9 mouse cellular contexts compared by ENCODE assay signal in genomic region chr6:38809396-38810120, GRCm38 (mm10).
DNase-seq lines count a peak whose midpoint lies in the region; ATAC-seq and TF ChIP-seq lines count a peak whose summit lies in the region.
"Had no signal": no experiment of that assay in that cellular context is flagged by ENCODE, and none has a peak within 500 bp of the region (broad histone marks: within the 10 kb centered on the region; RNA-seq: fewer than 3 reads in every experiment).

No protein-coding gene starts in this region.

- no peak overlapping the region for H3K9ac ChIP-seq in liver, embryonic 11.5 days (ENCODE audit: low read depth, low read length)
- H3K9ac ChIP-seq in liver, postnatal 0 days (replicated peaks) = no peak overlapping the region
- H3K9ac ChIP-seq in midbrain, embryonic 15.5 days = no peak overlapping the region
- H3K9ac ChIP-seq: embryonic facial prominence, embryonic 12.5 days had no signal

- no peaks in the 10 kb centered on the region for H3K27me3 ChIP-seq in liver, embryonic 11.5 days (replicated peaks; ENCODE audit: control insufficient read depth, insufficient read depth, low read length)
- no peaks in the 10 kb centered on the region for H3K27me3 ChIP-seq in liver, postnatal 0 days (ENCODE audit: insufficient read depth, low read length)
- H3K27me3 ChIP-seq in megakaryocyte, embryonic 14.5 days (replicated peaks) = no peaks in the 10 kb centered on the region
- H3K27me3 ChIP-seq in midbrain, embryonic 15.5 days (replicated peaks) = no peaks in the 10 kb centered on the region
- H3K27me3 ChIP-seq: embryonic facial prominence, embryonic 12.5 days had no signal

- H3K4me3 ChIP-seq in liver, embryonic 11.5 days (ENCODE audit: low read depth, low read length) = no peak overlapping the region
- H3K4me3 ChIP-seq in liver, postnatal 0 days (ENCODE audit: low read depth, low read length) = no peak overlapping the region
- H3K4me3 ChIP-seq in megakaryocyte, embryonic 14.5 days (replicated peaks) = peak overlapping the region; percentile 80
- no peak overlapping the region for H3K4me3 ChIP-seq in midbrain, embryonic 15.5 days
- H3K4me3 ChIP-seq: embryonic facial prominence, embryonic 12.5 days had no signal

- no peaks in the 10 kb centered on the region for H3K9me3 ChIP-seq in liver, embryonic 11.5 days (ENCODE audit: control insufficient read depth, low read length)
- H3K9me3 ChIP-seq in liver, postnatal 0 days (ENCODE audit: low read length) = no peaks in the 10 kb centered on the region
- H3K9me3 ChIP-seq in megakaryocyte, embryonic 14.5 days = peaks cover 1% of the 10 kb centered on the region; the same call in 1 of the 2 replicates
- H3K9me3 ChIP-seq in midbrain, embryonic 15.5 days = no peaks in the 10 kb centered on the region
- H3K9me3 ChIP-seq: embryonic facial prominence, embryonic 12.5 days had no signal

- DNase-seq in liver, embryonic 11.5 days (ENCODE audit: low spot score) = no peak
- no peak for DNase-seq in liver, postnatal 0 days
- peak; percentile 11 for DNase-seq in R1 (ENCODE audit: low read depth, low spot score)
- DNase-seq in layer of hippocampus, postnatal 10 days (ENCODE audit: low spot score in 2 of 2) = no peak
- DNase-seq in B cell, adult 2 months = no peak

- 51% methylated on average over 10 of the region's 10 CpGs for WGBS in liver, embryonic 11.5 days
- WGBS in liver, postnatal 0 days (ENCODE audit: insufficient replicate concordance) = 48% methylated on average over 10 of the region's 10 CpGs
- 69% methylated on average over 10 of the region's 10 CpGs for WGBS in midbrain, embryonic 15.5 days

- TF ChIP-seq CTCF in liver, postnatal 0 days (IDR thresholded peaks at IDR 0.05; ENCODE audit: low read depth) = no peak

- ATAC-seq in liver, embryonic 11.5 days (replicated peaks; ENCODE audit: low FRiP score) = peak; percentile 56
- no peak for ATAC-seq in liver, postnatal 0 days
- ATAC-seq in hematopoietic stem cell, adult 5-6 weeks (replicated peaks in 1 of 2; ENCODE audit: insufficient read depth in 1 of 2, low FRiP score in 2 of 2, low TSS enrichment in 1 of 2, low read depth in 1 of 2, poor library complexity in 2 of 2, severe bottlenecking in 2 of 2) = 0 out of 4 replicates have a peak, but pooled peaks have one; percentile 49 to 59
- no peak for ATAC-seq in midbrain, embryonic 15.5 days (replicated peaks)

- peaks cover 15% of the 10 kb centered on the region for H3K4me1 ChIP-seq in liver, embryonic 11.5 days (replicated peaks; ENCODE audit: control insufficient read depth, insufficient read depth, low read length)
- peaks cover 24% of the 10 kb centered on the region for H3K4me1 ChIP-seq in liver, postnatal 0 days (ENCODE audit: insufficient read depth)
- peaks cover 99% of the 10 kb centered on the region for H3K4me1 ChIP-seq in megakaryocyte, embryonic 14.5 days
- peaks cover 4% of the 10 kb centered on the region; the same call in 1 of the 2 replicates for H3K4me1 ChIP-seq in midbrain, embryonic 15.5 days
- H3K4me1 ChIP-seq: embryonic facial prominence, embryonic 12.5 days had no signal

- no peak overlapping the region for H3K4me2 ChIP-seq in liver, embryonic 11.5 days
- H3K4me2 ChIP-seq in liver, postnatal 0 days (ENCODE audit: low read depth, low read length) = no peak overlapping the region
- H3K4me2 ChIP-seq in midbrain, embryonic 15.5 days = no peak overlapping the region
- H3K4me2 ChIP-seq: embryonic facial prominence, embryonic 12.5 days had no signal

- TF ChIP-seq EP300 in liver, postnatal 0 days (IDR thresholded peaks at IDR 0.05; ENCODE audit: low read depth) = no peak

- no peak overlapping the region for H3K27ac ChIP-seq in liver, embryonic 11.5 days (ENCODE audit: low read depth, low read length)
- H3K27ac ChIP-seq in liver, postnatal 0 days (ENCODE audit: low read depth) = no peak overlapping the region
- H3K27ac ChIP-seq in midbrain, embryonic 15.5 days = no peak overlapping the region
- H3K27ac ChIP-seq: embryonic facial prominence, embryonic 12.5 days had no signal

- H3K36me3 ChIP-seq in liver, embryonic 11.5 days (ENCODE audit: control insufficient read depth, insufficient read depth, low read length) = peaks cover 9% of the 10 kb centered on the region
- peaks cover 39% of the 10 kb centered on the region for H3K36me3 ChIP-seq in liver, postnatal 0 days (replicated peaks; ENCODE audit: insufficient read depth, low read length)
- peaks cover 87% of the 10 kb centered on the region for H3K36me3 ChIP-seq in megakaryocyte, embryonic 14.5 days (replicated peaks; ENCODE audit: low read length)
- H3K36me3 ChIP-seq in midbrain, embryonic 15.5 days (replicated peaks) = no peaks in the 10 kb centered on the region

Comparison
In these comparisons a context has a peak if more than half of its experiments do, and no peak if none do; other contexts are left out.
1. ATAC-seq: peak in liver, embryonic 11.5 days (single experiment) and hematopoietic stem cell, adult 5-6 weeks (2 of 2); none in liver, postnatal 0 days (single experiment) and midbrain, embryonic 15.5 days (single experiment).